Mouse (Mus musculus) adrenal gland, adult 8-10 months (tissue): ENCODE data around the gene Doc2g. TPM values are rescaled to one million over a fixed set of nuclear protein-coding genes. Genes with fewer than 3 reads are reported as not detected.
"Not testable (repeated sequence)": the region's sequence is repeated elsewhere in the genome, so short reads cannot be mapped to it uniquely, and the experiment has no call there.

ENCODE experiments used
- DNase-seq: peaks from one replicate; pipeline ENCODE4 v3.0.0; 2022
- total RNA-seq, 4 experiments: library from RNA; stranded (reverse); gene quantifications; 2 replicates each; pipeline ENCODE4 v1.2.4; 2022

The Doc2g gene
- total RNA-seq, 4 experiments from 2014 or later: 1.5 to 2.5 (median 1.7) TPM

DNA sequence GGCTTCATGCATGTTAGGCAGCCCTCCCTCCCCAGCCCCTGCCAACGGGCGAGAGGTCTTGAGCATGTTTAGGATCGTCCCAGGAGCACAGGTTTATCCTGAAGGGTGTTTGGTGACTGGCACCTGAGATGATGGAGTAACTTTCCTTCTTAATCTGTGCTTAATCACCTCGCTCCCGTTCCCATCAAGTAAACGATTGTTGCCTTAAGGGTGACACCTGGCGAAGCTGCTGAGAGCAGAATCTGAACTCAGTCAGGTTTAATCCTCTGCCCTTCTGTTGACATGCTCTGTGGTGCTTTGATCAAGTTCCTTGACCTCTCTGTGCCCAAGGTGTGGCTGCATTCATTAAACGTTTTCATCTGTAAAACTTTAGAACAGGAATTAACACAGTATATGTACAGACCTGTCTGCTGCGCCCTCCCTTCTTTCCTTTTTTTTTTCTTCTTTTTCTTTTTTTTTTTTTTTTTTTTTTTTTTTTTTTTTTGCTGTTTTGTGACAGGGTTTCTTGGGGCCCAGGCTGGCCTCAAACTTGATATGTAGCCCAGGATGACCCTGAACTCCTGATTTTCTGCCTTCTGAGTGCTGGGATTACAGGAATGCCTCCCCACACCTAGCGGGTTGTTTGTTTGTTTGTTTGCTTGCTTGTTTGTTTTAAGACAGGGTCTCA, 14.9 kb downstream of the Doc2g start:
- DNase-seq: no peak

GRCm38 (mm10) chr19:4018743-4019583, 15.8 kb downstream of the Doc2g start:
- peak; percentile 82 for DNase-seq

GRCm38 (mm10) chr19:4023185-4023584, 20.1 kb downstream of the Doc2g start:
- no peak for DNase-seq

GRCm38 (mm10) chr19:4027576-4027975, 24.5 kb downstream of the Doc2g start:
- no peak for DNase-seq

- no peak for DNase-seq
Observed at GRCm38 (mm10) chr19:4032668-4033067, 29.6 kb downstream of the Doc2g start.

GRCm38 (mm10) chr19:4033298-4033697, 30.2 kb downstream of the Doc2g start:
- no peak for DNase-seq

DNA sequence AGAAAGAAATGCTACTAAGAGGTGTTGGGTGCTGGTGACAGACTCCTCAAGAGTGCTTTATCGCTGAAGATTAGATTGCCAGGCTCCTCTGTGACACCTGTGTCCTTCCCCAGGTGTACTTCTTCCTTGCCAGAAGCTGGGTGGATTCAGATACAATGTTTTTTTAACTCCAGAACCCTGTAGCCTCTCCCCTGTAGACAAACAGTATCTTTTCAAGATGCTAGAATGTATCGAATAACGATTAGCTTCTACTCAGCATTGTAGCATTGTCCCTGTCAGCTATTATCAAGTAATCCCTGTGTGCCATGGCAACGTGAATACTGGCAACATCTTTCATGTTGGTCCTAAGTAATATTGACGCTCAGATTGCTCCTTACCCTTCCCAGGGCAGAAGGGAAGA, 30.6 kb downstream of the Doc2g start:
- no peak for DNase-seq

- no peak for DNase-seq
Observed at GRCm38 (mm10) chr19:4036327-4037045, 33.4 kb downstream of the Doc2g start.

GRCm38 (mm10) chr19:4037154-4037787, 34.2 kb downstream of the Doc2g start:
- not testable (repeated sequence) for DNase-seq

- DNase-seq: peak; percentile 86
Observed at GRCm38 (mm10) chr19:4037788-4038232, 34.7 kb downstream of the Doc2g start, which contains the start of gene Gstp1. TSS of gene Gstp1 (minus strand) at chr19:4037985.

GRCm38 (mm10) chr19:4040941-4041340, 37.8 kb downstream of the Doc2g start:
- not testable (repeated sequence) for DNase-seq

GRCm38 (mm10) chr19:4041500-4041899, 38.4 kb downstream of the Doc2g start:
- DNase-seq: not testable (repeated sequence)

- DNase-seq: no peak
Observed at GRCm38 (mm10) chr19:4042124-4042523, 39.0 kb downstream of the Doc2g start.

GRCm38 (mm10) chr19:4044109-4044508, 41.0 kb downstream of the Doc2g start:
- not testable (repeated sequence) for DNase-seq

DNA sequence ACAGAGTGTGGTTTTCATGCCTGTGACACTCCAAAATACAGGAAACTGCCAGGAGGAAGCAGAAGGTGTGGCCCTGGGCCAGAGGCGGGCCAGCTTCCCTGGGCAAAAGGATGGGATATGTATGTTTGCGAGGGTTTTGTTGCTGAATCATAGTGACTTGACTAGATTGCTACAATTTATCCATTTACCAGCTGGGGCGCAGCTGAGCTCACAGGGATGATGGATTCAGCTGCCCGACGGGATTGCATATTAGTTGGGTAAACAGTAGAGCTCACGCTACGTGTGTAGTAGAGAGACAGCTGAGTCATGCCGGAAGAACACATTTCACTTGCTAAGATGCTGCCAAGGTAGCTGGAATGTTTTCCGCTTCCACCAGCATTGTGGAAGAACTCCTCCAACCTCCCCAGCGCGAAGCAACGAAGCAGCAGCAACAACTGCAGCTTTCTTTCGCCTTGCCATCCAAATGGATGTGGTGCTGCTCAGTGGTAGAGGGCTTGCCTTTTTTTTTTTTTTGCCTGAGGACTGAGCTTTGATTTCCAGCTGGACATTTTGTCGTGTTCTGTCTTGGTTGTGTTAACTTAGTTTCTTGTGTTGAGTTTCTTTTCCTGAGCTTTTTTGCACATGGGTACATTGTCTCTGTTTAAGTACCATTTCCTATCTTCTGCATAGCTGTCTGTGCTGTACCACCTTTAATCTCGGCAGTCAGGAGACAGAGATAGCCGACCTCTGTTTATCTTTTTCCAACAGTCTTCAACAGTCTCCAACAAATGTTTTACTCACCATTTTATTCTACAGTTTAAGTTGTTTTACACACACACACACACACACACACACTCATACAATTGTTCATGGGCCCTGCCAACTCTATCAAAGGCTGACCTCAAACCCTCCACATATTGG, 43.1 kb downstream of the Doc2g start, which contains the start of gene Gstp2:
Gene Gstp2, minus strand, starts transcription at position 58 of the 900 bp plus-strand sequence.
- DNase-seq: peak; percentile 80

DNA sequence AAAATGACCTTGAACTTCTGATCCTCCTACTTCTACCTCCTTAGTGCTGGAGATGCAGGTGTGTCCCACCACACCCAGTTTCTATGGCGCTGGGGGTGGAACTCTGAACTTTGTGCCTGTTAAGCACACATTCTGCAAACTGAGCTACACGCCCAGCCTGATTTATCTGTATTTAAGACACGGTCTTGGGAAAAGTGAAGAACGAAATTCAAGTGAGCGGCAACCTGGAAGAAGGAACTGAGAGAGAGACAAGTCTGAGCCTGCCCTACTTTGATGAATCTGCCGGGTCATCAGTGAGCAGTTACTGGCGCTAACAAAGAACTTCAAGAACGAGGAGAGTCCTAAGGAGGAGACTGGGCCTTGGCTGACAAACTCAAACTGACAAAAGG, 43.7 kb downstream of the Doc2g start:
- DNase-seq: no peak

- DNase-seq: peak; percentile 65
Observed at GRCm38 (mm10) chr19:4047859-4048258, 44.7 kb downstream of the Doc2g start.

- not testable (repeated sequence) for DNase-seq
Observed at GRCm38 (mm10) chr19:4049069-4049468, 46.0 kb downstream of the Doc2g start.

DNA sequence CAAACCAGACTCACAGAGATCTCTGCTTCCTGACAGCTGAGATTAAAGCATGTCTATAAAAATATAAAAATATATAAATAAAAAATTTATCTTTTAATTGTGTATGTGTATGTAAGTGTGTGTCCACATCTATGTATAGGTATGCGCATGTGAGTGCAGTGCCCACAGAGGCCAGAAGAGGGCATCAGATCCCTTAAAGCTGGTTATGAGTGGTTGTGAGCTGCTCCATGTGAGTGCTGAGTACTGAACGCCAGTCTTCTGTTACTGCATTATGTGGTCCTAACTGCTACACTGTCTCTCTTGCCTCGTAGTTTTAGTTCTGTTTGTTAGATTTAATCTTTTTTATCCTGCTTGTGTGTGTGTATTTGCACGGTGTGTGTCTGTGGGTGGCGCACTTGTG, 47.9 kb downstream of the Doc2g start:
- DNase-seq: no peak

DNA sequence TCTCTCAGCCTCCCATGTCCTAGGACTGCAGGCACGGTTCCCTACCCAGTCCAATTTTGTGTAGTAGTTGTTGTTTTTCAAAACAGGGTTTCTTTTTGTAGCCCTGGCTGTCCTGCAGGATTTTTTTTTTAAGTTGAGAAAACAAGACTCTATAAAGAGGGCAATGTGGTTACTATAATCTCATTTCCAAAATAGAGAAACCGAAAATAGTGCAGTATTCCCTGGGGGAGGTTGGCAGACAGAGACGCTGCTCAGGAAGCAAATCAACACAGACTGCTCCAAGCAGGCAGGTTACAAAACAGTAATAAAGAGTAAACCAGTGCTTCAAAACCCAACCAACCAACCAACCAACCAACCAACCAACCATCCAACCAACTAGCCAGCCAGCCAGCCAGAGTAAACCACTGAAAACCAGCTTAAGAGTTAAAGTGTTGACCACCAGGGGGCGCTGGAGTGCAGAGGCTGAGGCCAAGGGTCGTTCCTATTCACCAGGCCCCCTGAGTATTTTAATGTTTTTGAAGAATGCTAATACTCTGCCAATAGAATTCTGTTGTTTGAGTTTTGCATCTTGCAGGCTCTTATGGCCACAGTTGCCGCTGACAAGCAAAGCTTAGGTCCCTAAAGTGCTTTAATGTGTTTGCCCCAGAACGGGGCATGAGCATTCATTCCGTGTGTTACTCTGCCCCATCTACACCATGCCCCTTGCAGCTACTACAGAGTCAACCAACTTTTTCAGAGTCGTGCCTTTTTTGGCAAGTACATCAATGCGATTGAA, 48.8 kb downstream of the Doc2g start:
- no peak for DNase-seq
